Mouse (Mus musculus) embryonic facial prominence, embryonic 15.5 days (tissue): ENCODE data around the gene Cpeb4. TPM values are rescaled to one million over a fixed set of nuclear protein-coding genes. Genes with fewer than 3 reads are reported as not detected.

Experiments
- ATAC-seq: fragments of 200-750 bp; cut with Nextera tagmentation; 2 replicates; pipeline ENCODE4 v1.8.0; 2017; ENCODE audit warnings: low read depth, moderate TSS enrichment; ENCODE audit not compliant: insufficient number of reproducible peaks, low FRiP score, low TSS enrichment
- H3K27ac ChIP-seq: fragments of 300-500 bp; sonication (generic); replicated peaks from 2 replicates; pipeline ENCODE4 v1.5.1; 2015; ENCODE audit warnings: mild to moderate bottlenecking, inconsistent platforms
- H3K27me3 ChIP-seq: fragments of 300-500 bp; sonication (generic); 2 replicates; pipeline ENCODE4 v1.6.1; 2015; ENCODE audit warnings: inconsistent platforms
- H3K36me3 ChIP-seq: fragments of 300-500 bp; sonication (generic); 2 replicates; pipeline ENCODE4 v1.6.1; 2015; ENCODE audit warnings: mild to moderate bottlenecking, inconsistent platforms
- H3K4me1 ChIP-seq: fragments of 300-500 bp; sonication (generic); 2 replicates; pipeline ENCODE4 v1.6.1; 2015; ENCODE audit warnings: inconsistent platforms
- H3K4me2 ChIP-seq: fragments of 300-500 bp; sonication (generic); replicated peaks from 2 replicates; pipeline ENCODE4 v1.6.1; 2015; ENCODE audit warnings: mild to moderate bottlenecking, inconsistent platforms
- H3K4me3 ChIP-seq: fragments of 300-500 bp; sonication (generic); replicated peaks from 2 replicates; pipeline ENCODE4 v1.5.1; 2015; ENCODE audit warnings: mild to moderate bottlenecking, inconsistent platforms
- H3K9ac ChIP-seq: fragments of 300-500 bp; sonication (generic); 2 replicates; pipeline ENCODE4 v1.6.1; 2015; ENCODE audit warnings: inconsistent platforms
- H3K9me3 ChIP-seq: fragments of 300-500 bp; sonication (generic); replicated peaks from 2 replicates; pipeline ENCODE4 v1.6.1; 2016; ENCODE audit warnings: inconsistent platforms
- WGBS: fragments of 180-500 bp; shearing (Covaris S2); methylation state at CpG from one replicate; pipeline ENCODE4 v1.1.7; 2015; 5-methylcytosine and 5-hydroxymethylcytosine counted together
- polyA plus RNA-seq: library from polyadenylated mRNA; unstranded; fragments of >200 nt; fragmentation: Nextera tagmentation; extraction: Ambion mirVana; gene quantifications from 2 replicates; pipeline ENCODE4 v1.2.1, GENCODE M21; 2015

Cpeb4 gene
- polyA plus RNA-seq, 1 experiment from 2014 or later, result 3.4 TPM

DNA sequence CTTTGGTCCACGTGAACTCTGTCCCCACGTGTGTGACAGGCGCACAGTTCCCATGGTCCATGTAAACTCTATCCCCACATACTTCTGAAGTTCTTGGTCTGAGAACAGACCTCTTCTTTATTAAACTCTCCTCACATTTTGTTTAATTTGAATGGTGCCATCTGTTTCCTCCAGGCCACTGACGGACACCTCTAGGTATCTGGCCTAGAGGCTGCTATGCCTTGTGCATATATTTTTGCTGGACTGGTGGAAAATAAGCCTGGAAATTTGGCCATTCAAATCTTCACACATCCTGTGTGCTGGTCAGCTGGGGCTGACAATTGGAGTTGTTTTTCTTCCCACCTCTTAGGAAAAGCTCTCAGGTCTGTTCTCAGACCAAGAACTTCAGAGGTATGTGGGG is 23.3 kb upstream of the Cpeb4 start:
- ATAC-seq, result no peak
- H3K27me3 ChIP-seq, result no peaks in the 10 kb centered on the region
- no peaks in the 10 kb centered on the region for H3K9me3 ChIP-seq
- H3K4me2 ChIP-seq, result no peak overlapping the region
- no peak overlapping the region for H3K9ac ChIP-seq
- no peak overlapping the region for H3K4me3 ChIP-seq
- H3K27ac ChIP-seq, result no peak overlapping the region
- H3K4me1 ChIP-seq, result peaks cover 10% of the 10 kb centered on the region; the same call in 1 of the 2 replicates
- 83% methylated on average over 4 of the region's 4 CpGs for WGBS
- no peaks in the 10 kb centered on the region for H3K36me3 ChIP-seq

DNA sequence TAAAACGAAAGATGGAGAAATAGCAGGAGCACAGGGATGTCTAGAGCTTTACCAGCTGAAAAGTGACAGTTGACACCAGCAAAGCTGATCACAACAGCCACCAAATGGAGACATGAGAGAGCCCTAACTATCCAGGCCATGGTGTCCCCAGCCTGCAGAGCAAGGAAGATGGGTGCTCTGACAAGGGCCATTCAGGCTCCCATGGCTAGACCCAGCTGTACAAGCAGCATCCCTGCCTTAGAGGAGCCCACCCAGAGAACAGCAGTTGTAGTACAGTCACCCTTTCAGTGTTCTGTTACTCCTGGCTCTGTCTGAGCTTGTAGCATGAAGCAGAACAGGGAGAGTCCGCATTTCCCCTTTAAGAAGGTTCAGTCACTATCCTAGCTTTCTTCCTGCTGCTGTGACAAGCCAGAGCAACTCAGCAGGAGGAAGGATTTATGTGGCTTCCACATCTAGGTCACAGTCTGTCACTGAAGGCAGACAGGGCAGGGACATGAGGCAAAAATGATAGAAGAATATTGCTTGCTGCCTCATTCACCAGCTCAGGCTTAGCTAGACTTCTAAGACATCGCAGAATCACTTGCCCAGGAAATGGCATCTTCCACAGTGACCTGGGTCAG is 21.7 kb upstream of the Cpeb4 start:
- Histone ChIP-seq H3K4me1 (peaks cover 10% of the 10 kb centered on the region; the same call in 1 of the 2 replicates), H3K4me3 (no peak overlapping the region), H3K9me3 (no peaks in the 10 kb centered on the region), H3K27me3 (no peaks in the 10 kb centered on the region), H3K9ac (no peak overlapping the region), H3K4me2 (no peak overlapping the region), H3K27ac (no peak overlapping the region), H3K36me3 (no peaks in the 10 kb centered on the region)
- 70% methylated on average over 3 of the region's 3 CpGs for WGBS
- no peak for ATAC-seq

DNA sequence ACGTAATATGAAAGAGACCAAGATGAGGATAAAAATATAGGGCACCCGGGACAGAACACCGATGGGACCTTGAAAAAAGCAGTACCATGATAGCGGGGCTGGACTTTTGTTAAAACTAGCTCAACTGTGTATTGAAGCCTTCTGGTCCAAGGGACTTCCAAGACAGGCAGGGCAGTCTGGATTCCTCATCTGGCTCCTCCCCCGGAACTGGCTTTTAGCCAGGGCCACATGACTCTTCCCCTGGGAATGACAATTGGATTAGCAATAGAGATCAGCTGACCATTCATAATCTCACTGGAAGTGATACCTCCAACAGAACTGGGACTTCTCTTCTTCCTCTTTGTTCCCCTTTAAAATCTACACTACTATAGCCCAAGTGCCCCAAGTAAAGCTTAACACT is 21.0 kb upstream of the Cpeb4 start:
- peaks cover 10% of the 10 kb centered on the region; the same call in 1 of the 2 replicates for H3K4me1 ChIP-seq
- no peak overlapping the region for H3K4me2 ChIP-seq
- no peak for ATAC-seq

DNA sequence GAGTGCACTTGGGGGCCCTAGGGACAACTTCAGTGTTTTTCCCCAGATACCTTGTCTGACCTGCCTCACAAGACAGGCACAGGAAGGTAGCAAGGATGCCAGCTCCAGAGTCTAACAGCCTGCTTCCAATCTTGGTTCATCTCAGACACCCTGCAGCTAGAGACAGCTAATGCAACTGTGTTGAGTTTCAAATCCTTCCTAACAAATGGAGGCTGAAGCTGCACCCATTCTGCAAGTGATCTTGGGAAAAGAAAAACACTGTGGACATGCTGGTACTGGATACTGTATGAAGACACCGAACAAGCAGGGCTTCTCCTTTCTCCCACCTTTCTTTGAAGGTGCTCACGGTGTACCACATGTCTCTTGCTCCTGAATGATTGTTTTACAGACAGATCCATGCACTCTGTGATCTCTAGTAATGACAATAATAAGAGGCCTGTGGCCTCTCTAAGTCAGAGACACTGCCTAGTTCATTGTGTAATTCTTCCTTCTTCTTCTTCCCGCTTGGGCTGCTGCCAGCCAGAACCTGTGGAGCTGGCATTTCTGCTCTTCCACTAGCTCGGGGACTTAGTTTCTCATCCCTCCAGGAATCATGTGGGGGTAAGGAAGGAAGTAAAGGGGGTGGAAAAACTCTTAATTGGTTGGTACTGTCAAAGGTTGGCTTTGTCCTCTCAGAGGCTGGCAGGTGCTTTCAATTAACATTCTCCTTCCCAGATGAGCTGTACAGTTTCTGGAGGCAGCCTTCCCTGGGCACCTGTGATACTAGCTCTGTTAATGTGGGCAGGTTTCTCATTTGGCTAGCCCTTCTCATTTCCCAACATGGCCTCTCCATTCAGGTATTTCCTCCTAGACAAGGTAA is 20.1 kb upstream of the Cpeb4 start:
- 36% methylated on average over 4 of the region's 4 CpGs for WGBS
- Histone ChIP-seq H3K4me3 (no peak overlapping the region), H3K9me3 (no peaks in the 10 kb centered on the region), H3K9ac (no peak overlapping the region), H3K4me2 (no peak overlapping the region), H3K4me1 (peaks cover 10% of the 10 kb centered on the region; the same call in 1 of the 2 replicates), H3K36me3 (no peaks in the 10 kb centered on the region), H3K27ac (peak overlapping the region; percentile 53), H3K27me3 (no peaks in the 10 kb centered on the region)
- no peak for ATAC-seq

More for the DNA sequence above, 21.0 kb upstream of the Cpeb4 start:
- Histone ChIP-seq H3K4me3 (no peak overlapping the region), H3K27me3 (no peaks in the 10 kb centered on the region), H3K27ac (no peak overlapping the region), H3K9ac (no peak overlapping the region), H3K9me3 (no peaks in the 10 kb centered on the region), H3K36me3 (no peaks in the 10 kb centered on the region)
- WGBS, result 79% methylated on average over 5 of the region's 5 CpGs

DNA sequence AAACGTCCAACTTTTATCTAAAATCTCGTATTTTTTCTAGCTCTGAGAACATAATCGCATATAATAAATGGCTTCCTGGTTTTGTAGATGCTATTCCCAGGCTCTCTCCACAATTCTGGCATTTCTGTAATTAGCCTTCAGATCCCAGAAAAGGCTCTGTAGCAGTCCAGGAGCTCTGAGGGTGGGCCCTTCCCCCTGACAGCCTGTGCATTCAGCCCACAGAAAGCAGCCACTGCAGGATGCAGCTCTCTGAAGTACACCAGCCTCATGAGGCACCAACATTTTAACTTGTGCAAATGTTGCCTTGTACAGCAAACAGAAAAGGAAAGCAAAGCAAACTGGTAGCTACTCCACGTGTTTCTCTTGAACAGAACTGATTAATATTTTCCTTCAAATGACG is 17.1 kb upstream of the Cpeb4 start:
- Histone ChIP-seq H3K9ac (no peak overlapping the region), H3K4me2 (no peak overlapping the region), H3K4me1 (peaks cover 10% of the 10 kb centered on the region; the same call in 1 of the 2 replicates), H3K27me3 (no peaks in the 10 kb centered on the region), H3K9me3 (no peaks in the 10 kb centered on the region), H3K27ac (no peak overlapping the region), H3K36me3 (no peaks in the 10 kb centered on the region), H3K4me3 (no peak overlapping the region)
- WGBS, result 57% methylated on average over 5 of the region's 5 CpGs
- ATAC-seq, result no peak

DNA sequence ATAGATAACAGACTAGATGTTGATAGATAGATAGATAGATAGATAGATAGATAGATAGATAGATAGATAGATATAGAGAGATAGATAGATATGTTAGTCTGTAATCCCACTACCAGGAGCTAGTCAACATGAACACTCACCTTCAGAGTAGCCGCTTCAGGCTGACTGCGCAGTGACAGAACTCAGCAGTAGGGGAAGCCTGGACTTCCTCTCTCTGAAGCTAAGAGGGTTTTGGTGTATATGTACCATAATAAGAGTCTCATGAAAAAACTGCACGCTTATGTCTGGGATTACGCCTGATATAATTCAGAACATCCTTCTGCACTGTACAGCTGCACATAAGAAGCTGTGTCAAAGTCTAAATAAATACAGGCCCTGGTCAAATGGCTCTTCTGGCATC is 14.5 kb upstream of the Cpeb4 start:
- H3K4me3 ChIP-seq, result no peak overlapping the region
- no peaks in the 10 kb centered on the region for H3K27me3 ChIP-seq
- no peaks in the 10 kb centered on the region for H3K9me3 ChIP-seq
- H3K27ac ChIP-seq, result no peak overlapping the region
- no peaks in the 10 kb centered on the region for H3K36me3 ChIP-seq
- H3K4me1 ChIP-seq, result 0 out of 2 replicates have a peak, but pooled peaks cover 1% of the 10 kb centered on the region
- no peak overlapping the region for H3K4me2 ChIP-seq
- H3K9ac ChIP-seq, result no peak overlapping the region
- 68% methylated on average over 4 of the region's 4 CpGs for WGBS
- ATAC-seq, result no peak

DNA sequence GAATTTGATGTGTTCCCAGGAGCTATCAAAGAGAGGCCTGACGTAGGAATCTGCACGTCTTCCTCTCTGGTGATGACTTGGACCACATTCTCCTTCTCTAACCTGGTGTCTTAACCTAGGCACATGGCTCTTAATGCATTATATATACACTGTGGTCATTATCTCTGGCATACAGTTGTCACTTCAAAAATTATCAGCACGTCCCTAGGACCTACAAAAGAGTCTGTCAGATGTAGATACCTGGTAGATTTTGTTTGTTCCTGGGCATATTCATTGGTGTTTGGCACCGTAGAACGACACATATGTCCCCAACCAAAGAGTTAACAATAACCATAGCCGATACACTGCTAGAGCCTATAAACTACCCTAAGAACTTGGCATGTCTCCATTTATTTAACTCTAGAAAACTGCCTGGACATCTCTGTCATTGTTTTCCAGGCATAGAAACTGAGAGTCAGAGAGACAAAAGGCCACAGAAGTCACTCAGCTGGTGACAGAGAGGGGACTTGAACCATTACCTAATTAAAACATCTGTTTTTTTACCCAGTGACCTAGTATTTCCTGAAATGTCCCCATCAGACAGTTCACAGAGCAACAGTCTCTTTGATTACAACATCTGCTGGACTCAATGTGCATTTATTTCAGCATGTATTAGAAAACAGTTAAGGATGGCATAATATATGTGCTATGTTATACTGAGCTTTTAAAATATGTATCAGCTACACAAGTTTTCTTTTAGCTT is 10.7 kb upstream of the Cpeb4 start:
- WGBS, result 79% methylated on average over 6 of the region's 6 CpGs
- Histone ChIP-seq H3K36me3 (no peaks in the 10 kb centered on the region), H3K4me3 (no peak overlapping the region), H3K9me3 (no peaks in the 10 kb centered on the region), H3K9ac (no peak overlapping the region), H3K27me3 (no peaks in the 10 kb centered on the region), H3K27ac (no peak overlapping the region), H3K4me1 (no peaks in the 10 kb centered on the region), H3K4me2 (no peak overlapping the region)
- no peak for ATAC-seq

DNA sequence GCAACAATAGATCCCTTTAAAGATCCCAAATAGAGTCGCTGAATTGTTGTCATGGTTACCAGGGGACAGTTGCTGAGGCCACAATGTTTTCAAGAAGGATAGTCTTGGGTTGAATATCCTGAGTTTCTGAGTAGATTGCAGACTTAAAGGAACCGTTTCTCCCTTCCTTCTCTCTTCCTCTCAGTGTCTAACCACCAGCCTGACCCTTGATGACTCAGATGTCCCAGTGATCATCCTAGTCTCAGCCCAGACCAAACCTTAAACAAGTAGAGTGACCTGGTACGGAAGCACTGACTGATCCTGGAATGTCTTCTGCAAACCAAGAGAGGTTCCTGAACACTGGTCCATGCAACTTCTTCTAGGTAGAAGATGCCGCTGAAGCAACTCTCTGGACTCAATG is 4.0 kb upstream of the Cpeb4 start:
- Histone ChIP-seq H3K27me3 (no peaks in the 10 kb centered on the region), H3K4me2 (no peak overlapping the region), H3K9ac (no peak overlapping the region), H3K4me3 (no peak overlapping the region), H3K36me3 (no peaks in the 10 kb centered on the region), H3K4me1 (peaks cover 15% of the 10 kb centered on the region), H3K27ac (no peak overlapping the region), H3K9me3 (no peaks in the 10 kb centered on the region)
- ATAC-seq, result no peak
- 73% methylated on average over 4 of the region's 4 CpGs for WGBS

DNA sequence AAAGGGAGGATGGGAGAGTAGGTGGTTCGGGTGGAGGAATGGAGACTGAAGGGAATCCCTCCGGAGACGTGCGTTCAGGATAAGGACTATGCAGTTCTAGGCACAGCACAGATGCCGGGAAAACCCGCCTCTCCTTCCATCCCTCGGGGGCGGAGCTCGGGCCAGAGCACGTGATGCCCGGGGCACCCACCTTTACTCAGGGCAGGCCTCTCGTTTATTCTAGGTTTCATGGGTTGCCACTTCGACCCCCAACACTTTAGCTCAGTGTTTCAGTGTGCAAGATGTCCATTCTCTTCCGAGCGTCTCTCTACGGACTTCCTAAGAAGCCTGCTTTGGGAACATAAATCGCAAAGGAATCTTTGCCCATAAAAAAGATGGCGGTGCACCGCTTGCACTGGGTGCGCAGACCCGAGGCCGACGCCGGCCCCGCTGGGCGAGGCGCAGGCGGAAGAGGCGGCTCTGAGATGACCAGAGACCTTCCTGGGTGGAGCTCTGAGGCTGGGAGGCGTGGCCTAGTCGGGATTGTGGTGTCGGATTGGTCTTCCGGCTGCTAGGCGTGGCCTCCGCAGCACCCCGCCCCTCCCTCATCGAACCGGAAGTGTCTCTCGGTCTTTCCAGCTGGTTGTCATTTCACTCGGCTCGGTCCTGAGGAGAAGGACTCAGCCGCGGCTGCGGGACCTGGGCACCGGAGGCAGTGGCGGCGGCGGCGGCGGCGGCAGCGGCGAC is 1.6 kb upstream of the Cpeb4 start:
- peak overlapping the region; percentile 77 for H3K9ac ChIP-seq
- ATAC-seq, result peak; percentile 100
- H3K4me3 ChIP-seq, result peak overlapping the region; percentile 90
- peak overlapping the region; percentile 89 for H3K27ac ChIP-seq
- under 1% methylated on average over 53 of the region's 53 CpGs for WGBS
- no peaks in the 10 kb centered on the region for H3K36me3 ChIP-seq
- no peaks in the 10 kb centered on the region for H3K9me3 ChIP-seq
- H3K4me1 ChIP-seq, result peaks cover 24% of the 10 kb centered on the region
- H3K27me3 ChIP-seq, result no peaks in the 10 kb centered on the region
- H3K4me2 ChIP-seq, result peak overlapping the region; percentile 65

DNA sequence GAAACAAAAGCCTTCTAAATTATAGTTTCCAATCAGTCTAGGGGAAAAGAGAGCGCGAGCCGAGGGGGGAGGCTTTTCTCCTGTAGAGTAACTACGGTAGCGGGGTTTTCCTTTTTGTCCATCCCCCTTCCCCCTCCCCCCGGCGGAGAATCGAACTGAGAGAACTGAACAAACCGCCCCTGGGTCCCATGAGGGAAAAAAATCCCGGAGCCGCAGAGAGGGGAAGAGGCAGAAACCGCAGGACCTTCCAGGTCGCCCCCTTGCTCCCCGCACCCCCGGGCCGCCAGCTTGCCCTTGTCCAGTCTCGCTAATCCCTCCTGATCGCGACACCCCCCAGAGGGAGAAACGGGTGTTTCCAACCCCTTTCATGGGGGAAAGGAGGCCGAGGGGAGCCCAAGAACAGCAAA is 873 bp upstream of the Cpeb4 start:
- ATAC-seq, result no peak
- Histone ChIP-seq H3K27me3 (no peaks in the 10 kb centered on the region), H3K36me3 (no peaks in the 10 kb centered on the region), H3K4me1 (peaks cover 24% of the 10 kb centered on the region), H3K9ac (peak overlapping the region; percentile 77), H3K4me2 (peak overlapping the region; percentile 65), H3K9me3 (no peaks in the 10 kb centered on the region), H3K4me3 (peak overlapping the region; percentile 90), H3K27ac (peak overlapping the region; percentile 78)
- WGBS, result 0% methylated on average over 21 of the region's 21 CpGs
